Mouse (Mus musculus) ES-CJ7 (cell line): ENCODE results near the gene Cxcr2.

Experiments
- DNase-seq: peaks from one replicate; pipeline ENCODE4 v3.0.0; 2011; ENCODE audit warnings: low read depth, low spot score

Gene Cxcr2

DNA sequence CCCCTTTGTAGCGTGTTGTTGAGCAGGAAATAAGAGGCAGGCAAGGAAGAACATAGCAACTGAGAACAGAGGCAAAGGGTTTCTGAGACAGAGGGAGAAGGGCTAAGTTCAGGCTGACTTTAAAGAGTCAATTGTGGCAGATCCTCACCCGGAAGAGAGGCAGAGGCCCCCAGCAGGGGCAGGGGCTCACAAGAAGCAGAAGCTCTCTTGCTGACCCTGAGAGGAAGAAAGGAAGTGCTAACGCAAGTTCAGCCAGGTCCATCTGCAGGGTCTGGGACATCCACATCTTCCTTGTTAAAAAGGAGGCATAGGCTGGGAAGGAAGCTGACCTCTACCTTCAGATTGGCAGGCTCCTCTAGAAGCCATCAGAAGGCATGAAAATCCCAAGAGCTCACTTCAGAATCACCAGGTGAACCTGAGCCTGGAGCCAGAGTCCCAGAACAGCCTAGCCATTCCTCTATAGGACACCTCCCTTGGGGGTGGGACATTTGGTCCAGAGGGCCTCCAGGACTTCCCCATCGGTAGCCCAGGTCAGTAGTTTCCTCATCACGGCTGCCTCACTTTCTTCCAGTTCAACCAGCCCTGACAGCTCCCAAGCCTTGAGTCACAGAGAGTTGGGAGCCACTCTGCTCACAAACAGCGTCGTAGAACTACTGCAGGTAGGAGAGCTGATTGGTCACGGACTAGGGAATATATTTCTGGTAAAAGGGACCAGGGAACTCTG lies at the start of gene Cxcr2:
Gene Cxcr2 (plus strand): TSS at position 529 of the 724 bp plus-strand sequence.
- no peak for DNase-seq

DNA sequence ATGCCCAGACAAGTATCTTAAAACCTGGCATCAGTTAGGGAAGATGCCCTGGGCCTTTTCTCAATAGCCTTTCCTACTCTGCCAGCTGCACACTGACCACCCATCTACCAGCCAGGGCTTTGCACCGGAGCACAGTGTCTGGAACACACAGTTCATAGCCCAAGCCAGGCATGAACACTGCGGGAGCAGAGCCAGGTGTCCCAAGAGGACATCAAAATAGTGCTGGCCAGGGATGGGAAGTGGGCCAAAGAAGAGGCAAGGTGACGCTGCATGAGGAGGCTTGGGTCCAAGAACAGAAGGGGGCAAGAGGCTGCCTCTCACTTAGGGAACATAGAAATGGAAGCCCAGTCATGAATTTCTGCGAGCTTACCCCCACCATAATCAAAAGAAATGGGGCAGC lies 48.1 kb upstream of the Cxcr2 start:
- no peak for DNase-seq

DNA sequence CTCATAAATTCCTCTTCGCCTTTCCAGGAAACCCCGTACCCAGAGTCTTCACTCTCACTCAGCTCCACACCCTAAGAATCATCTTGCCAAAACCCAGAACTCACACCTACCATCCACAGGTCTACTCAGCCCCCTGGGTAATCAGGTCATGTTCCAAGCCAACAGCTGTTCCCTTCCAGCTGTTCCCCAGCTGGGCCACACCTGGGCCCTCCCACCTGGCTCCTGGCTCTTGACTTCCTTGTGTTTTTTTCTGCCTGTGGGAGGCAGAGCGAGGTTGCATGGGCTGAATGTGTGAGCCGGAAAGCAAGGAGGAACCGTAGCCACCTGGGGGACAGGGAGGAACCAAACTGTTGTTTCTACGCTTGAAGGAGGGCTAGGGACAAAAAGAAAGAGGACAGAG lies 47.6 kb upstream of the Cxcr2 start:
- DNase-seq: peak; percentile 76

DNA sequence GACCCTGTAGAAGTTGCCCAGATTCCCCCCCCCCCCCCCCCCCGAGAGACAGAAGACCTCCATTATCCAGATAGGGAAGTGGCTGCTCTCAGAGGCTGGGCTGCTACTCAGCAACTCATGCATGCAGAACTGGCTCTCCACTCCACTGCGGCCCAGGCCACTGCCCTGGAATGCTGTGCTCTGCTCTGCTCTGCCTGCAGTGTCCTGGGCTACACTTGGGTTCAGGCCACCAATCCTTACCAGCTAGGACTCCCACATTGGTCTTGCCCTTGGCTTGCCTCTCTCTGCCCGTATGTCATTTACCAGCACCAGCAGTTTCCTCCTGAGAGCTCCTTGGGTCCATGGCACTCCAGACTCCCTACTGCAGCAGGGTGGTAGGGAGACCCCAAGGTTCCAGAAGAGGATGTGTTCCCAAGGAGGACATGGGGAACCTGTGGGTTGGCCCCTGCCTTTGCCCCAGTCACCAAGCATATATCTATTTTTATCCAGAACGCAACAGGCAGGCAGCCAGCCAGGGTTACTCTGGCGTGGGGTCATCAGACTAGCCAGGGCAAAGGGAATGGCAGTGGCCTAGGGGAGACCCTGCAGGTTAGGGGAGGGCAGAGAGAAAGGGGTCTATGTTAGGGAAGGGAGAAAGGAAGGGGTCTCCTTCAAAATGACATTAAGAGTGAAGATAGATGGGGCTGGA lies 45.7 kb upstream of the Cxcr2 start:
- DNase-seq: no peak

DNA sequence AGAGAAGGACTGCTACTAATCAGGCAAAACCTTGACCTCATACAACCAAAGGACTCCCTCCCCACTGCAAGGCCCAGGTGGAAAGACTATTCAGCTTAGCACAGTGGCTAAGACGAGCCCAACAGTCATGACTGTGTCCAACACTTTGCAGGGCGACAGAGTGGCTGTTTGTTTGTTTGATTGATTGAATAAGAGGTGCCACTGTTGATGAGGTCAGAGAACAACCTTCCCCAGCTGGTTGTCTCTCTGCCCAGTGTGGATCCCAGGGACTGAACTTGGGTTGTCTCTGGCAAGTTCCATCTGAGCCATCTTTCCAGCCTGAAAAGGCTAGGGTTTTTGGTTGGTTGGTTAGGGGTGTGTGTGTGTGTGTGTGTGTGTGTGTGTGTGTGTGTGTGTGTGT lies 44.1 kb upstream of the Cxcr2 start:
- DNase-seq: no peak

DNA sequence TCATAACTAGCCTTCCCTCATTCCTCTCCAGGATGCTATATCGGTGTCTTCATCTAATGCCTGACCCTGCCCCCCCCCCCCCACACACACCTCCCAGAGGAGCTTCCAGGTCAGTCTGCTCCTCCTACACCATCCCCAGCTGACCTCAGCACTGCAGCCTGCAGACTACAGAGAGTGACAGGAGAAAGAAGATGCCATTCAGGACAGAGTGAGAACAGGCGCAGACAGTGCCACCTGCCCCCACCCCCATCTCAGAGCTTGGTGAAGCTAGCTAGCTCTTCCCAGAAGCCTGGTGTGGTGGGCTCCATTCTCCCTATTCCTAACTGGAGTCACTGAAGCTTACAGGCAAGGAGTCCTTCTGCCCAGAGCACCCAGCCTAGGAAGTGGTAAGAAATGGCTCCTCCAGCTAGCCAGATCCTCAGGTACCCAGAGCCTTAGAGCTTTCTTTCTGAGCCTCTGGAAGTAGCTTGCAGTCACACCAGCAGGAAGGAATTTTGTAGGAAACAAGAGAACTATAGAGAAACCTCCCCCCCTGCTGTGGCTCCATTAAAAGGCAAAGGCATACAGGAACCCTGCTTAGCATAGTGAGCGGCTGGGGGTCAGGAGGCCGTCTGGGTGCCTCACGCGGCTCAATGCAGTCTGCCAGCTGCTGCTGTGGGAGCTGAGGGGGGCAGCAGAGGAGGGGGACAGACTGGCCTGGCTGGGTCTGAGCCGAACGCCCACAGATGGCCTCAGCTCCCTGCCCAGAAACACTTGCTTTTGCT lies 42.7 kb upstream of the Cxcr2 start:
- DNase-seq: peak; percentile 99

DNA sequence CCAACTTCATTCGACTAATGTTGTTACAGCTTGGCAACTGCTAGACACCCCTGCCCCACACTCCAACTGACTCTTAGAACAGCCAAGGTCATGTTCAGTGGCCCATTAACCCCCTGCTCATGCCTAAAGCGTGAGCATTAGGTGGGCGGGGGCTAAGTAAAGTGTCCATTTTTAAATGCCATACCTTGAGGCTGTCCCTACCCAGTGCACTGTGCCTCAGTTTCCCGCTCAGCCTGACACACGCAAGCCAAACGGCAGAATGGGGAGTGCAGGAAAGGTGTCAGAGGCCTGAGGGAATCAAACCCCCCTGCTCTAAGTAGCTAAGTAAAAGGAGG lies 42.1 kb upstream of the Cxcr2 start:
- DNase-seq: peak; percentile 92

DNA sequence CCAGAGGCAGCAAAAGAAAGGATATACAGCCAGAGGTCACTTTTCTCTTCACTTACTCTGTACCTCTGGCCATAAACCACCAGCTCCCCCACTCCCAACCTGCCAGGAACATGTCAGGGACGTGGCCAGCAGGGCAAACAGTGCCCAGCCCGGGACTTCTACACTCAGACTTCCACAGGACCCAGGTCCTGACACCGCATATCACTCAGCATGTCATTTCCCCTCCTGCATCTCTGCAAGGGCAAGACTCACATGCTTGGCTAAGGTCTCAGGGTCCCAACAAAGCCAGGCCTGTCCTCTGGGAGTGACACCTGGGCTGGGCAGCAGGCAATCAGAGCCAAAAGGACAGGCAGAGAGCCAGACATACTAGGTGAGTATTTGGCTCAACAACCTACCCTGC lies 40.7 kb upstream of the Cxcr2 start:
- no peak for DNase-seq

DNA sequence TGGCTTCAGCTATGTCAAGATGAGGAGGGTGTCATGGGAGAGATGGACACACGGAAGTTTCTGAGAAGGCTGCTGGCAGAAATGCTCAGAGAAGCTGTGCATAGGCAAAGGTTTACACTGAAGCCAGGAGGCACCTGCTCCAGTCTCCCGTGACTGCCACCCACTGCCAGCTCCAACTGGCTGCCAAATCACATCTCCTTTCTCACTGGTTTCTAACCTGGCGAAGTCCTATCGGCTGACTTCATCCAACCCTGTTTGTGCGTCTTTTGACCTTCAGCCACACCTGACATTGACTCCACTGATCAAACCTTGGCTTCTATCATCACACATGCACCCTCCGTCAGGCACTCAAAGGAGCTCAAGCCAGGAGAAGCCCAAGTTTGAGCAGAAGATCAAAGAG lies 35.9 kb upstream of the Cxcr2 start:
- DNase-seq: no peak

DNA sequence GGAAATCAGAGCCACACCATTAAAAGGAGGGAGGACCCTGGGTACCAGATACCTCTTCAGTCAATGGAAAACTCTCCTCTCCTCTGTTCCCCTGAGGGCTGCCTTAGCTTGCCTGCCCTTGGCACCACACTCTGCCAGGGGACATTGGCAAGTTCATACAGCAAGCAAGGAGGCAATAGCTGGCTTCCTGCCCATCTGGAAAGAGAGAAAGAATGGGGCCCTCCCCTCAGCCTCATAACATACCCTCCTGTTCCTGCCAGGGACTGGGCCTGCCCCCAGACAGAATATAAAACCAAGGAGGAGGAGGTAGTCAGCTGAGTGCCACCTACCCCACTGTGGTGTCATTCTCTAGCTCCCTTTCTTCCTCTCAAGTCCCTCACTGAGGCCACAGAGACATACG lies 34.7 kb upstream of the Cxcr2 start:
- no peak for DNase-seq

DNA sequence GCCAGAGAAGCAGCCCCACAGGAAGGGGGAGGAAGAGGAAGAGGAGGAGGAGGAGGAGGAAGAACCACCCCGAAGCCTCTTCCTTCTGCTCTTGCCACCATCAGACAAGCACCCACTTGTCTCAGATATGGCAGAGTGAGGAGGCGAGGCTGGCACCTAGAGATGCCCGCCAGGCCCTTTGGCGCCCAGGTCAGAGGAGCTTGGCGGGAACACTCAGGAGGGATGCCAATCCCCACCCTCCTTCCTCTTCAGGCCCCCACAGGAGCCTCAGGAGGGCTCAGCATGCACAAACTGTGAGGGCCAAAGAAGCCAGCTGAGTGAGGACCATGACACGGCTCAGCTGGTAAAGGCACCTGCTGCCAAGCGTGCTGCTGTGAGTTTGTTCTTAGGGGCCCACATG lies 32.7 kb upstream of the Cxcr2 start:
- DNase-seq: no peak

DNA sequence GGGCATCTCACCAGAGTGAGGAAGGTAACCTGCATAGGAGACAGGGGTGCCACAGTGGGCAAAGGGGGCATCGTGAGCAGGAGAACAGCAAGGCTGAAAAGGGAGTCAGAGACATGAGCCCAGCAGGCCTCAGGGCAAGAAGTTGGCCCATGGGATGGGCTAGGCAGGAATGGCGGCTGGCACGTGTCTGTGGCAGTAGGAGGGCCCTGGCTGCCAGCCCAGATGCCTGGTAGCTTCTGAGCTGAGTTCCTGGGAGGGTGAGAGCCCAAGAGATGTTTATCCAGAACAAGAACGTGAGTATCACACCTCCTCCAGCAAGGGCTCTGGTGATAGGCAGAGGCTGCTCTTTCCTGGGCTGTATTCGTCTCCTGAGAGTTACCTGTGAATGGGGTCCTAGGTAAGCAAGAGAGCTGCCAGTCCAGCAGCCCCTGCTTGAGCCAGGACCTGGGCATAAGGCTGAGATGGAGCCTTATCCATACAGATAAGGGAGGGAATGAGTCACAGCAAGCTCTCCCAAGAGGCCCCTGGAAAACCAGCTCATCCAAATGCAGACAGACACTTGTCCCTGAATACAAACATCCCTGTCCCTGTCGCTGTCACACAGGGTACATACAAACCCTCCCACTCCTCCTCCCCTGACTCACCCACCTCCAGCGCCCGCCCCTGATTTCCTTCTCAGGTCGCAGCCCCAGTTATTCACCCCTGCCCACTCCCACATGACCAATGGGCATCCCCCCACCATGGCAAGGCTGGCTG lies 31.8 kb upstream of the Cxcr2 start:
- DNase-seq: no peak

DNA sequence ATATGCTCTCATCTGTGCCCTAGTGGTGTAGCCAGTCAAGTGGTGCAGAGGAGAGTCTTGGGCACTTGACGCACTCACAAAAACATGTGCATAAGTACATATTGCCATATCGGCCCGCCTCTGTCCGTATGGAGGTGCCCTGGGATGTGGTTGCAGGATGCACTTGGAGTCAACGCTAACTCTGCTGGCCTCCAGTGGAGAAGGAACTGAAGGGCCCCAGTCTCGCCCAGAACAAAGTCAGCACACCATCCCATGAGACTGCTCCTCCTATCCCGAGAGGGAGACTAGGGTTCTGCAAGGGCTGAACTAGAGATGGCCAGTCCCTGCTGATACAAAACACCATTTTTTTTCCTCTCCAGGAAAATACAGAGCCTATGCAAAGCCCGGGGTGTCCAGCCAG lies 30.6 kb upstream of the Cxcr2 start:
- no peak for DNase-seq

DNA sequence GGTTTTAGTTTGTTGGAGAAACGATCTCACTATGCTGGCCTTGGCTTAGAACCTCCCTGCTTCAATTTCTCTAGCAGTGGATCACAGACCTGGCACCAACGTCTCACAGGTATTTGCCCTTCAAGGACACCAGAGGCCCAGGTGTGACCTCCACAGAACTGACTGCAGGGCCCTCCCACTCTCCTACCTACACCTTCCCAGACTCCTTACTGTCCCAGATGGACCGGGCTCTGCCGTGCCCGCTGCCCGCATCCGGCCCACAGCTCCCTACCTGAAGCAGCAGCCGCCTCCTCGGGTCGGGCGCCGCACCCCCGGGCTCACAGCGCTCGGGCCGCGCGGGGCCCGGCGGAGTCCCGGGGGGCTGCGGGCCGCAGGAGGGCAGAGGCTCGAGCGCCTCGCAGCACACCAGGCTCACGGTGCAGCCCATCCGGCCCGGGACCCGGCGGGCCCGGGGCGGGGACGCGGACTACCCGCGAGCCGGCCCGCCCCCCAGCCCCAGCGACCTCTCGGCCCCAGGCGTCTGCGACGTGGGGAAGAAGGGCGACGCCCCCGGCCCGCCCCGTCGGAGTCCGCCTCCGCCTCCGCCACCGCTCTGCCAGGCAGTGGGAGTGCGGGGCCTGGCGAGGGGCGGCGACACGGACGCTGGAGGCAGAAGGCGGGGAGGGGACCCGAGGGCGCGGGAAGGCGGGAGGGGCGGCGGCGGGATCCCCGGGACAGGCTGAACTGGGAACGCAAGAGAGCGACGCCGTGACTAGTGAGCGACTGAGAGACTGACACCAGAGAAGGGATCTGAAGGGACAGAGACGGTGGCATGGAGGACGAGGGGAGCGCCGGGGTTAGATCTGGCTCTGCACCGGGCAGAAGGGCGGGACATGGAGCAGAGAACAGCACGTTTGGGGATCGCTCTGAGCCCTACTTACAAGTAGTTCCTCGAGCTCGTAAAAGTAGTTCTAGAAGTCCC lies 29.5 kb upstream of the Cxcr2 start, which contains the start of gene Tns1:
Gene Tns1 (minus strand): TSS at position 429 of the 961 bp plus-strand sequence.
- peak; percentile 49 for DNase-seq

DNA sequence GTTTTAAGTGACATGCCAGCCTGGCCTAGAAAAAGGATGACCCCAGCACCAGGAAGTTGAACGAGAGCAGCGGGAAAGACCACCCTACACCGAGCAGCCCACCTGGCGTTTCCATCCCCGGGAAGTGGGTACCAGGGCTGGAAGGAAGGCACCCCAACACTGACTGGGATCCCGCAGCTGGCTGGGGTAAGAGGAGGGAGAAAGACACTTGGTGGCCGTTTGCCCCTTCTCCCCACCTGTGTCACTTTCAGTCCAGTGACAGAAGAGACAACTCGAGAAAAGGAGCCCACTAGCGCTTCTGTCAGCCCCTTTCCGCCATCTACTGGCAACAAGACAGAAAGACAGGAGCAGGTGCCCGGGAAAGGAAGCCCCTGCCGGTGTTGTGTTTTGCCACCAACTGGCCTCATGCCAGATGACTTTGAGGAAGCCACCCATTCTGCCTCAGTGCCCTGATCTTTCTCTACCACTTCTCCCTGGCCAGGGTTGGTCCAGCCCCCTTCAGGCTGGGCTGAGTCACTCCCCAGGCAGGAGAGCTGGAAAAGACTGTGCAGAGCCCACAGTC lies 28.7 kb upstream of the Cxcr2 start, which contains the start of gene Rufy4:
Gene Rufy4 (plus strand): TSS at position 551 of the 562 bp plus-strand sequence.
- peak; percentile 89 for DNase-seq

DNA sequence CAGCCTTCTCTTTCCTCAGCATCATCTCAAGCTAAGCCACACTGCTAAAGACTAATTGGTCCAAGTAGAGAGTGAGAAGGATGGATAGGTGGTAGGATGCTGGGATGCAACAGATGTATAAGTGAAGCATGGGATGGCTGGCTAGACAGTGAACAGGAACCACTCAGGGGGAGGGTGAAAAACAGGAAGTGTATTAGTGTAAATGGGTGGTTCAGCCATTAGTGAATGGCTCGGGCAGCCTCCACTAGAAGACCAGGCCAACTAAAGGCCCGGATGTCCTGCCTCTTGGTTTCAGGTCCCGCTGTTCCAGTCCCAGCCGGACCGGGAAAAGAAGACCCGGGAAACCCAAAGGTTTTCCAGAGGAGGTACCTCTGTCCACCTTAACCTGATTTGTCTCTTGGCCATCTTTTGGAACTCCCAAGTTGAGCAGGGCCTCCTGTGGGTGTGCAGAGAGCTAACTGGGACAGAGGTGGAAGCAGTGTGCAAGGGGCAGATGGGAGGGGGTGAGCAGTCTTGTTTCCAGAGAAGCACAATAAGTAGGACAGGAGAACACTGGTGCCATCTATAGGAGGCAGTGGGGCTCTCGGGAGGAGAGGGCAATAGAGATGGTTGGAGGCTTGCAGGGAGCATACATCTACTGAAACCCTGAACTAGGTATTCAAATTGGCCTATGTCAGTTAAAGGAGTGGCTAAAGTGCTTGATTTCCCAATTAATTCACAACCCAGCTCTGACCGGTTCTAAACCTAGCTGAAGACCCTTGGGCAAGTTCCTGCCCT lies 22.7 kb upstream of the Cxcr2 start:
- peak; percentile 64 for DNase-seq

DNA sequence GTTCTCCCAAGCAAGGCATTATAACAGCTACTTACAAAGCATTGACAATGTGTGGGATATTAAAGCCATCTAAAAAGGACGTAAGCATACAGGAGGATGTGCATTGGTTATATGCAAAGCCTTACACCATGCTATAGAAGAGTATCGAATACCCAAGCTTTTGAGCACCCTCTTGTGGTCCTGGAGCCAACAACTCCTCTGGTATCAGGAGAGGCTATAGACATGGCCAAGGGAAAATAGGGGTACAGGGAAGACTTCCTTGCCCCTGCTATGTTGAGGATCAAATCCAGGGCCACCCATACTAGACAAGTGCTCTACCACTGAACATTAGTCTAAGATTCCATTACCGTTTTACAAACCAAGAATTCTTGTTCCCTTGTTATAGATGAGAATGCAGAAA lies 21.8 kb upstream of the Cxcr2 start:
- peak; percentile 34 for DNase-seq

DNA sequence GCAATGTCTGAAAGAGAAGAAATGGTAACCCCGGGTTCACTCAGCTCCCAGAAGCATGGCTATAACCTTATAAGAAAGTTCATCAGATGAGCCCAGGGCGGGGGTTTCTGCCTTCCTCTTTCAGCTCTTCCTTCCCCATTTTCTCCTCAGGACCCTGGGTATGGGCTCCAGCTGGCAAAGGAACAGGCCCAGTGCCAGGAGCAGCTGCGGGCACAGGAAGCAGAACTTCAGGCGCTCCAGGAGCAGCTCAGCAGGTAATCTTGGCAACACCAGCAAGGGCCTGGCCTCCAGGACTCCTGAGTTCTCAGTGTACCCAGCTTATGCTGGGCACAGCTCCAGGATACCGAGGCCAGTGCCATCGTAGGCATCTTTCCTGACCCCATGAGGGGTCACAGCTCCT lies 19.8 kb upstream of the Cxcr2 start:
- no peak for DNase-seq

DNA sequence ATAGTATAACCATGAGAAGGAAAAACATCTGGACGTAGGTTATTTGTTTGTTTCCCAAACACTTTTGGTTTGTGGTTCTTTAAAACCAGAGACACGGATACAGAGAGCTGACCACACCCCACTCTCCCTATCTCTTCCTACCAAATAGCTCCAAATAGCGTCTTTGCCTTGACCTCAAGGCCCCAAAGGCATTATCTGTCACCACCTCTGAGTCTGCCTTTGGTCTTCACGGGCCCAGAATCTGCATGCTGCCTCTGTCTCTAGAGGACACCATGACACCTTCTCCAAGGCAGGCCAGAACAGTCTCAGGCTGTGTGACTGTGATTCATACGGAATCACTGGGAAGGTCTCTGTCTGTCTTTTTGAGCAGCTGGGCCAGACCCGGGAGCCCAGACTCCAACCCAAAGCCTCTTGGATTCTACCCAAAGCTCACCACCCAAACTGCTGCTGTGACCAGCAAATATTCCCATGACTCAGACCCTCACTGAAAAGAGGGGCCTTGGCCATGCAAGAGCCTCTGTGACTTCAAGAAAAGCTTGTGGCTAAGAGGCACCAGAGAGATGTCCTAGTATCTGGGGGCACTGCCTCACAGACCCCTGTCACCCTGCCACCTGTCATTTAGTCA lies 18.4 kb upstream of the Cxcr2 start:
- no peak for DNase-seq
